Mouse (Mus musculus) urinary bladder, postnatal 14 days (tissue): ENCODE data around the gene Ube4b.

ENCODE experiments used
- DNase-seq: peaks from one replicate; pipeline ENCODE4 v3.0.0; 2021; ENCODE audit warnings: low spot score

Ube4b gene

GRCm38 (mm10) chr4:149305761-149306711 is 120.5 kb downstream of the Ube4b start:
- no peak for DNase-seq

- DNase-seq, result no peak
Observed at GRCm38 (mm10) chr4:149304466-149304865, 122.1 kb downstream of the Ube4b start.

GRCm38 (mm10) chr4:149303502-149303901 is 123.0 kb downstream of the Ube4b start:
- no peak for DNase-seq

GRCm38 (mm10) chr4:149302751-149303150 is 123.8 kb downstream of the Ube4b start:
- DNase-seq, result no peak

GRCm38 (mm10) chr4:149302136-149302535 is 124.4 kb downstream of the Ube4b start:
- no peak for DNase-seq

GRCm38 (mm10) chr4:149296501-149296900 is 130.0 kb downstream of the Ube4b start:
- no peak for DNase-seq

GRCm38 (mm10) chr4:149292984-149293383 is 133.6 kb downstream of the Ube4b start:
- DNase-seq, result no peak

GRCm38 (mm10) chr4:149291061-149291460 is 135.5 kb downstream of the Ube4b start:
- no peak for DNase-seq

- no peak for DNase-seq
Observed at GRCm38 (mm10) chr4:149290157-149290750, 136.3 kb downstream of the Ube4b start.

- no peak for DNase-seq
Observed at GRCm38 (mm10) chr4:149286287-149287137, 140.0 kb downstream of the Ube4b start.

GRCm38 (mm10) chr4:149285691-149286090 is 140.9 kb downstream of the Ube4b start:
- DNase-seq, result no peak

- DNase-seq, result no peak
Observed at GRCm38 (mm10) chr4:149283018-149283417, 143.5 kb downstream of the Ube4b start.

- DNase-seq, result no peak
Observed at GRCm38 (mm10) chr4:149282025-149282738, 144.4 kb downstream of the Ube4b start.
